Mouse (Mus musculus) liver, embryonic 15.5 days (tissue): ENCODE data around the gene Rsrp1. TPM values are rescaled to one million over a fixed set of nuclear protein-coding genes. Genes with fewer than 3 reads are reported as not detected.
A peak's percentile ranks its signal among the peaks of the same experiment; 100 is the strongest.
"Not testable (repeated sequence)": the region's sequence is repeated elsewhere in the genome, so short reads cannot be mapped to it uniquely, and the experiment has no call there.

ENCODE experiments used
- ATAC-seq: fragments of 200-750 bp; cut with Nextera tagmentation; 2 replicates; pipeline ENCODE4 v1.8.0; 2017; ENCODE audit warnings: moderate number of reproducible peaks, mild to moderate bottlenecking, moderate library complexity; ENCODE audit not compliant: insufficient read depth
- H3K27ac ChIP-seq: fragments of 300-500 bp; sonication (generic); replicated peaks from 2 replicates; pipeline ENCODE4 v1.5.1; 2015; ENCODE audit warnings: mild to moderate bottlenecking, inconsistent platforms
- H3K27me3 ChIP-seq: fragments of 300-500 bp; sonication (generic); 2 replicates; pipeline ENCODE4 v1.6.1; 2015; ENCODE audit warnings: mild to moderate bottlenecking, inconsistent platforms
- H3K36me3 ChIP-seq: fragments of 300-500 bp; sonication (generic); replicated peaks from 2 replicates; pipeline ENCODE4 v1.6.1; 2015; ENCODE audit warnings: moderate library complexity, mild to moderate bottlenecking, inconsistent platforms
- H3K4me1 ChIP-seq: fragments of 300-500 bp; sonication (generic); replicated peaks from 2 replicates; pipeline ENCODE4 v1.6.1; 2015; ENCODE audit warnings: inconsistent platforms
- H3K4me2 ChIP-seq: fragments of 300-500 bp; sonication (generic); 2 replicates; pipeline ENCODE4 v1.6.1; 2015; ENCODE audit warnings: moderate library complexity, mild to moderate bottlenecking, inconsistent platforms
- H3K4me3 ChIP-seq: fragments of 300-500 bp; sonication (generic); replicated peaks from 2 replicates; pipeline ENCODE4 v1.5.1; 2015; ENCODE audit warnings: mild to moderate bottlenecking, inconsistent platforms
- H3K9ac ChIP-seq: fragments of 300-500 bp; sonication (generic); 2 replicates; pipeline ENCODE4 v1.6.1; 2015; ENCODE audit warnings: moderate library complexity, mild to moderate bottlenecking, inconsistent platforms
- H3K9me3 ChIP-seq: fragments of 300-500 bp; sonication (generic); replicated peaks from 2 replicates; pipeline ENCODE4 v1.6.1; 2016; ENCODE audit warnings: inconsistent platforms
- WGBS: fragments of 180-500 bp; shearing (Covaris S2); methylation state at CpG from one replicate; pipeline ENCODE4 v1.1.7; 2015; ENCODE audit warnings: mixed read lengths; ENCODE audit not compliant: insufficient replicate concordance; 5-methylcytosine and 5-hydroxymethylcytosine counted together
- polyA plus RNA-seq: library from polyadenylated mRNA; unstranded; fragments of >200 nt; fragmentation: Nextera tagmentation; extraction: Ambion mirVana; gene quantifications from 2 replicates; pipeline ENCODE4 v1.2.1, GENCODE M21; 2015

Gene Rsrp1
- polyA plus RNA-seq, 1 experiment from 2014 or later: 280 TPM

GRCm38 (mm10) chr4:134911406-134911805, 12.0 kb upstream of the Rsrp1 start:
- not testable (repeated sequence) for H3K9me3 ChIP-seq, H3K9ac ChIP-seq, H3K27ac ChIP-seq, H3K4me2 ChIP-seq, H3K27me3 ChIP-seq, ATAC-seq, H3K4me3 ChIP-seq
- H3K36me3 ChIP-seq: peaks cover 64% of the 10 kb centered on the region
- H3K4me1 ChIP-seq: peaks cover 26% of the 10 kb centered on the region
- 94% methylated on average over 7 of the region's 8 CpGs for WGBS

DNA sequence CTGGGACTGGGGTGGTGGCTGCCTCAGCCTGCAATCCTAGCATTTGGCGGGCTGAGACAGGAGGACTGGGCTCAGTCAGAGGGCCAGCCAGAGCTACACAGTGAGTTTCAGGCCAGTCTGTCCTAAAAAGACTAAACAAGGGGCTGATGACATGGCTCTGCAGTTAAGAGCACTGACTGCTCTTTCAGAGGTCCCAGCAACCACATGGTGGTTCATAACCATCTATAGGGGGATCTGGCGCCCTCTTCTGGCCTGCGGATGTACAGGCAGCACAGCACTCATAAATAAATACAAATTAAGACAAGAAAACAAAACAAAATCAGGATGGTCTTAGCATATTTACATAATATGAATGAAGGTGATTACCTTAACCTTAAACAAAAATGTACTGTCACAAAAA, 10.0 kb upstream of the Rsrp1 start:
- H3K4me2 ChIP-seq: peak overlapping the region; percentile 78
- no peaks in the 10 kb centered on the region for H3K27me3 ChIP-seq
- peak overlapping the region; percentile 100 for H3K27ac ChIP-seq
- peaks cover 44% of the 10 kb centered on the region for H3K36me3 ChIP-seq
- 26% methylated on average over 3 of the region's 3 CpGs for WGBS
- H3K4me1 ChIP-seq: peaks cover 43% of the 10 kb centered on the region
- peak overlapping the region; percentile 82 for H3K4me3 ChIP-seq
- peak overlapping the region; percentile 84; the same call in 1 of the 2 replicates for H3K9ac ChIP-seq
- no peaks in the 10 kb centered on the region for H3K9me3 ChIP-seq
- no peak for ATAC-seq

GRCm38 (mm10) chr4:134914122-134914863, 9.1 kb upstream of the Rsrp1 start:
- Histone ChIP-seq H3K4me1 (peaks cover 50% of the 10 kb centered on the region), H3K27me3 (no peaks in the 10 kb centered on the region), H3K4me2 (peak overlapping the region; percentile 78), H3K9ac (peak overlapping the region; percentile 84), H3K27ac (peak overlapping the region; percentile 100), H3K4me3 (peak overlapping the region; percentile 82), H3K36me3 (peaks cover 35% of the 10 kb centered on the region), H3K9me3 (no peaks in the 10 kb centered on the region)
- ATAC-seq: peak; percentile 82
- under 1% methylated on average over 43 of the region's 43 CpGs for WGBS

DNA sequence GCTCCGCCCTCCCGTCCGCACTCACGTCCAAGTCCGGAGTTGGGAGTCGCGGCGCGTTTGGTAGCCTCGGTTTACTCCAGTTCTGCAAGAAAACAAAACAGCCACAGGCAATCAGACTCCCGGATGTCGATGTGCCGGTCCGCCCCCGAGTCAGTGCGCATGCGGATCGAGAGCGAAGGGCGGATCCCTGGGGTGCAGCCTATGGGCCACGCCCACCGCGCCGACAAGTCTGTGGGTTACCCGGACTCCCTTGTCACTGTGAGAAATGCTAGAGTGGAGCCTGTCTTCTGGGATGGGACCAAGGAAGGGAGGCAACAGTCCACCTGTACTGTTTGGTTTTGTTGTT, 8.6 kb upstream of the Rsrp1 start, which contains the start of gene Tmem50a:
TSS of gene Tmem50a (minus strand) at position 161 of the 346 bp plus-strand sequence.
- peaks cover 56% of the 10 kb centered on the region for H3K4me1 ChIP-seq
- peak; percentile 91 for ATAC-seq
- no peaks in the 10 kb centered on the region for H3K27me3 ChIP-seq
- H3K4me2 ChIP-seq: peak within 1 kb of the TSS; percentile 78
- H3K36me3 ChIP-seq: peaks cover 30% of the 10 kb centered on the region
- peak within 1 kb of the TSS; percentile 100 for H3K27ac ChIP-seq
- H3K9ac ChIP-seq: peak within 1 kb of the TSS; percentile 84
- no peaks in the 10 kb centered on the region for H3K9me3 ChIP-seq
- WGBS: under 1% methylated on average over 25 of the region's 25 CpGs
- peak within 1 kb of the TSS; percentile 82 for H3K4me3 ChIP-seq

DNA sequence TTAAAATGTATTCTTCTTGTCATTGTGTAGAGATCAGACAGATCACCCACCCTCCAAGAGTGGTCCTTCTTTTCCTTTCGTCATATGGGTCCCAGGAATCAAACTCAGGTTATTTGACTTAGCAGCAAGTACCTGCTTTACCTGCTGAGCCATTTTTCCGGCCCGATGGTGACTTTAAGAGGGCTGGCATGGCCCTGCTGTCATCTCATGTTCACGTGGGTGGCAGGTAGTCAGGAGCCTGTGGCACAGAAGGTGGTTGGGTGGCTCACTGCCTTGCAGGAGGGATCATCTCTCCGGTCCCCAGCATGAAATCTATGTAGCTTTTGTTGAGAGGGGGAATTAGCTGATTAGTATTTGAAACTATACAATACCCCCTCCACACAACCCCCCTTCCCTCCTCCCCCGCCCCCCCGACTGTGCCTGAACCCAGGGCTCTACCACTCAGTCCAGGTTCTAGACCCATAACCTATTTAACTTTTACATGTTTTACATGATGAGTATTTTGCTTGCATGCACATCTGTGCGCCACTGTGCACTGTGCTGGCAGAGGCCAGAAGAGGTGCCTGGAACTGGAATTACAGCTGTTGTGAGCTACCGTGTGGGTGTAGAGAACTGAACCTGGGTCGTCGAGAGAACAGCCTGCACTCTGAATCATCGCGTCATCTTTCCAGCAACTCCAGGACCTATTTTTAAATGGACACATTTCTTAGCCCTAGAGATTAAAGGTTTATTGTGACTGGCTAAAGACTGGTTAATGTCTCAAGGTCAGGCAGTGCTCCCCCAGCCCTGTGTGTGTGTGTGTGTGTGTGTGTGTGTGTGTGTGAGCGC, 8.0 kb upstream of the Rsrp1 start:
- 60% methylated on average over 14 of the region's 14 CpGs for WGBS
- ATAC-seq: no peak
- Histone ChIP-seq H3K27me3 (no peaks in the 10 kb centered on the region), H3K4me2 (peak overlapping the region; percentile 78), H3K4me3 (peak overlapping the region; percentile 82), H3K4me1 (peaks cover 62% of the 10 kb centered on the region), H3K9ac (peak overlapping the region; percentile 84; the same call in 1 of the 2 replicates), H3K27ac (peak overlapping the region; percentile 100), H3K36me3 (peaks cover 24% of the 10 kb centered on the region), H3K9me3 (no peaks in the 10 kb centered on the region)

- Histone ChIP-seq H3K9ac (no peak overlapping the region), H3K4me2 (0 out of 2 replicates have a peak overlapping the region, but pooled peaks have one; percentile 23), H3K27me3 (no peaks in the 10 kb centered on the region), H3K27ac (peak overlapping the region; percentile 100), H3K4me1 (peaks cover 75% of the 10 kb centered on the region), H3K36me3 (peaks cover 9% of the 10 kb centered on the region), H3K9me3 (no peaks in the 10 kb centered on the region), H3K4me3 (no peak overlapping the region)
- WGBS: 9% methylated on average over 3 of the region's 3 CpGs
- no peak for ATAC-seq
Observed at GRCm38 (mm10) chr4:134917194-134917593, 6.2 kb upstream of the Rsrp1 start.

DNA sequence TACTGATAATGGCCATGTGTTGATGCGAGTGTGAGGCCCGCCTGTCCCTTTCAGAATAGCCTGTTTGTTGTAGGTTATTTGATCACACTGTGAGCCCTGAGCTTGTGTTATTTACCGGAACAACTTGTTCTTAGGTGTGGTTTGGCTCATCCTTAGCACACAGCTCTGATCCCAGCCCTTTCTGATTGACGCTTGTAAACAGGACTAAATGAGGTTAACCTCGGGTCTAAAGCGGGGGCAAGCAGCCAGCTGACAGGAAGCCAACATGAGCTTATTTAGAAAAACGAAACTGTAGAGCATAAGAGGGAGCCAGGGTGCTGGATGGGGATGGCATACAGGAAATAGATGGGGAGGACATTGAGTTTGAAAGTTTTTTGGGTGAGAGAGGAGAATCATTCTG, 5.0 kb upstream of the Rsrp1 start:
- Histone ChIP-seq H3K27me3 (no peaks in the 10 kb centered on the region), H3K9me3 (no peaks in the 10 kb centered on the region), H3K4me1 (peaks cover 74% of the 10 kb centered on the region), H3K4me2 (no peak overlapping the region), H3K9ac (no peak overlapping the region), H3K27ac (peak overlapping the region; percentile 100), H3K36me3 (no peaks in the 10 kb centered on the region), H3K4me3 (no peak overlapping the region)
- ATAC-seq: no peak
- 36% methylated on average over 7 of the region's 7 CpGs for WGBS

DNA sequence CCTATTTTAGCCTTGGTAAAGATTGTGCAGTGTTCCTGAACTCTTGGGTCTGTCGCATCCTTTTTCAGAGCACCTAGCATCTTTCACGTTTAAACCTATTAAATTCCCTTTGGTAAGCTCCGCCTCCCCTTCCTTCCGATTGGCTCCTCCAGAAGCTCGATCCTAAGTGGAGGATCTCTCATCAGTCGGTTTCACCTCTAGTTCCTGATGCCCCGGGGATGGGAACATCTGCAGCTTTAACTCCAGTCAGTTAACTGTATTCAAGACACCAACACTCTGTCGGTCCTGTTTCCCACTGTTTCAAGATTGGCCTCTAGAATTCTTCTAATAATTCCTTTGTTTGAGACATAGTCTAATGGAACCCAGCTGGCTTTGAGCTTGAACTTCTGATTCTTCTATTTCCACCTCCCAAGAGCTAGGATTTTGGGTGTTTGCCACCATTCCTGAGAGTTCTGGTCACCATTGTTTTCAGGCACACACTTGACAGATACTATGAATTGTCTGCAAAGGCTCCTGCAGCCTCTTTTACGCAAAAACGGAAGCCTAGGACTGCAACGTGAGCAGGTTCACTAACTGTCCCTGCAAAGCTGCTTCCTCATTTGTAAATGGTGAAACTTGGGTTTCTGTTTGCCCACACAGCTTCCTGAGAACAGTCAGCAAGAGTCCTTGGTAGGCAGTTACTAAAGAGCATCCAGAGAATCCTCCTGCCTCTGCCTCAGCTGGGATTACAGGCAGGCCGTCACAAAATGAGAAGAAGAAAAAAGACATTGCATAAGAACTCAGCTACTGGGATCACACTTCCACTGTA, 3.5 kb upstream of the Rsrp1 start:
- 17% methylated on average over 12 of the region's 12 CpGs for WGBS
- peak overlapping the region; percentile 70 for H3K27ac ChIP-seq
- no peaks in the 10 kb centered on the region for H3K9me3 ChIP-seq
- peaks cover 6% of the 10 kb centered on the region for H3K36me3 ChIP-seq
- no peak for ATAC-seq
- H3K4me1 ChIP-seq: peaks cover 73% of the 10 kb centered on the region
- no peak overlapping the region for H3K9ac ChIP-seq
- H3K4me2 ChIP-seq: peak overlapping the region; percentile 35
- no peaks in the 10 kb centered on the region for H3K27me3 ChIP-seq
- H3K4me3 ChIP-seq: 0 out of 2 replicates have a peak overlapping the region, but pooled peaks have one; percentile 1

- Histone ChIP-seq H3K4me1 (peaks cover 72% of the 10 kb centered on the region), H3K27me3 (no peaks in the 10 kb centered on the region), H3K27ac (peak overlapping the region; percentile 70), H3K4me3 (no peak overlapping the region), H3K9ac (no peak overlapping the region), H3K36me3 (peaks cover 12% of the 10 kb centered on the region), H3K4me2 (no peak overlapping the region), H3K9me3 (no peaks in the 10 kb centered on the region)
- no peak for ATAC-seq
- WGBS: 84% methylated on average over 6 of the region's 6 CpGs
Observed at GRCm38 (mm10) chr4:134920631-134921030, 2.8 kb upstream of the Rsrp1 start.

DNA sequence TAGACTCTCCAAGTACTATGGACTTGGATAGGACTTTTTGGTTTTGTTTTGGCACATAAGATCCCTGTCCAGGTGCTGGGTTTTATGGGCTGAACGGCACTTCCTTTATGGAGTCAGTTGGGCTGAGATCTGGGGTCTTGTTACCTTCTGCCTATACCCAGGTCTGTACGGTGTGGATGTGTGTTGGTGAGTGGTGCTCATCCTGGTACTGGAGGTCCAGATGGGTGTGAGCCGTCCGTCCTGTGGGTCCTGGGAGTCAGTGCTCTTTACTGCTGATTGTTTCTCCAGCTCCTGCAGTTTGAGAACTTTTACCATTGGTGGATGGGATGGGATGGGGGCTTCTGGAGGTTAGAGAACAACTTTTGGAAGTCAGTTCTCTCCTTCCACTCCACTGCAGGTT, 1.7 kb upstream of the Rsrp1 start:
- H3K4me1 ChIP-seq: peaks cover 71% of the 10 kb centered on the region
- peaks cover 23% of the 10 kb centered on the region for H3K36me3 ChIP-seq
- H3K27me3 ChIP-seq: no peaks in the 10 kb centered on the region
- H3K9ac ChIP-seq: no peak overlapping the region
- no peak overlapping the region for H3K4me2 ChIP-seq
- 88% methylated on average over 4 of the region's 4 CpGs for WGBS
- no peaks in the 10 kb centered on the region for H3K9me3 ChIP-seq
- H3K4me3 ChIP-seq: no peak overlapping the region
- H3K27ac ChIP-seq: peak overlapping the region; percentile 91; the same call in 1 of the 2 replicates
- no peak for ATAC-seq
